Mouse (Mus musculus): ENCODE data around the gene Dusp2. TPM values are rescaled to one million over a fixed set of nuclear protein-coding genes. Genes with fewer than 3 reads are reported as not detected.

Gene Dusp2
- polyA plus RNA-seq, 1 experiment from 2014 or later, result 4.4 TPM

DNA sequence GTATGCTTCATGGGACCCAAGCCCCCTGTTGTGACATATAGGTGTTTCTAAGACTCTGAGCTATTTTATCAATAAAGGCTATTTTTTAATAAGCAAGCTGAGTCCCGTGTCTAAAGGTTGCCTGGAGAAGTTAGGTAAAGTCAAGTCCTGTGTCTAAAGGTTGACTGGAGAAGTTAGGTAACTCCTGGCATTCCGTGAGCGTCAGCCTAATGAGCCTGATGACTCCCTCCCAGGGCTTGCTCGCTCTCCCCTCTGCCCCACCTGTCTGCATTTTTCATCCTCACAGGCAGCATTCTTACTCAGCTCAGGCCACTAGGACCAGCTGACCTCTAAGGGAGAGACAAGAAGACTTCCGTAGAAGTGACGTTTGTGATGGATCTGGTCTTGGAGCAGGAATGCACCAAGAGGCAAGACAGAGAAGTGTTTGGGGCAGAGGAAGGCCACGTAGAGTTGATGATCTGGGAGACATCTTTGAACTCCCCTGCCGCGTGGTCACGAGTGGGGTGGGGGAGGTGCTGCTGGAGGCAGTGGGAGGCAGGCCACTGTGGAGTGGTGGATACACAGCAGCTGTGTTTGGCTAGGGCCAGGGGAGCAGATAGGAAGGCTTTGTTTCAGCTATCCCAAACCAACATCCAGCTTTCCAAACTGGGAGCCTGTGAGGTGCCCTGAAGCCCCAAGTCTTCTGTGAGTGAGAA, 31.3 kb downstream of the Dusp2 start:
- Histone ChIP-seq H3K4me2 (no peak overlapping the region), H3K27me3 (ENCODE audit: control insufficient read depth, insufficient read depth, low read length) (peaks cover 34% of the 10 kb centered on the region), H3K4me3 (ENCODE audit: low read depth, low read length) (no peak overlapping the region), H3K4me1 (ENCODE audit: control insufficient read depth, insufficient read depth, low read length) (peaks cover 7% of the 10 kb centered on the region), H3K9ac (ENCODE audit: low read length) (no peak overlapping the region), H3K9me3 (ENCODE audit: control insufficient read depth, low read length) (no peaks in the 10 kb centered on the region), H3K36me3 (ENCODE audit: control insufficient read depth, insufficient read depth, low read length) (no peaks in the 10 kb centered on the region), H3K27ac (ENCODE audit: low read depth, low read length) (no peak overlapping the region)
- WGBS, result 79% methylated on average over 10 of the region's 10 CpGs
- ATAC-seq (ENCODE audit: low FRiP score), result no peak
- no peak for DNase-seq (ENCODE audit: low spot score, missing footprints)

DNA sequence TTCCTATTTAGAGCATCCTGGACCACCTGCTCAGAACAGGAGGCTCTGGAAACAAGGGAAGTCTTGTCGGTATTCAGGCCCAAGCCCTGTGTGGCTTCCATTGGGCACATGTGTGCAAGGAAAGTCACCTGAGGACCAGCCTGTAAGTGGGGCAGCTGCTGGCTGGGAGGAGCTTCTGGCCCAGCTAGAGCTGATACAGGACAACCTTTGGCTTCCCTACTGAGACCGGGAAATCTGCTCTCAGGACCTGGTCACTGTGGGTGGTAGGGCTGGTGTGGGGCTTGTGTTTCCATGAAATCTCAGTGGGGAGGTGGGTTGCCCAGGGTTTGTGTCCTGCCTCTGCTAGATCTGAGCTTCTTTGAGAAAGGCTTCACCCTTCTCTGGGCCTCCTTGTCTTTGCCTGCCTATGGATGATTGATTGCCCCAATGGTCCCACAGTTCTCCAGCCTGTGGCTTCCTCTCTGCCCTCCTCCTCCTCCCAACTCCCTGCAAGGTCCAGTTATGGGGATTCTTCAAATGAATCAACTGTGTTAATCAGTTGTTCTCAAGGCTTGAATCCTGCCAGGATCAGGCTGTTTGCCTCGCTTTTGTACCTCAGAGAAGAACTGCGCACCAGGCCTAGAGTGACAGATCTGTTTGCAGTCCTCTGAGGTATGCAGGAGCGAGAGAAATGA, 33.9 kb downstream of the Dusp2 start:
- Histone ChIP-seq H3K4me3 (ENCODE audit: low read depth, low read length) (no peak overlapping the region), H3K27ac (ENCODE audit: low read depth, low read length) (no peak overlapping the region), H3K27me3 (ENCODE audit: control insufficient read depth, insufficient read depth, low read length) (peaks cover 10% of the 10 kb centered on the region), H3K9me3 (ENCODE audit: control insufficient read depth, low read length) (no peaks in the 10 kb centered on the region), H3K4me1 (ENCODE audit: control insufficient read depth, insufficient read depth, low read length) (no peaks in the 10 kb centered on the region), H3K4me2 (no peak overlapping the region), H3K36me3 (ENCODE audit: control insufficient read depth, insufficient read depth, low read length) (no peaks in the 10 kb centered on the region), H3K9ac (ENCODE audit: low read length) (no peak overlapping the region)
- DNase-seq (ENCODE audit: low spot score, missing footprints) (no peak), ATAC-seq (ENCODE audit: low FRiP score) (no peak)
- 79% methylated on average over 5 of the region's 5 CpGs for WGBS

DNA sequence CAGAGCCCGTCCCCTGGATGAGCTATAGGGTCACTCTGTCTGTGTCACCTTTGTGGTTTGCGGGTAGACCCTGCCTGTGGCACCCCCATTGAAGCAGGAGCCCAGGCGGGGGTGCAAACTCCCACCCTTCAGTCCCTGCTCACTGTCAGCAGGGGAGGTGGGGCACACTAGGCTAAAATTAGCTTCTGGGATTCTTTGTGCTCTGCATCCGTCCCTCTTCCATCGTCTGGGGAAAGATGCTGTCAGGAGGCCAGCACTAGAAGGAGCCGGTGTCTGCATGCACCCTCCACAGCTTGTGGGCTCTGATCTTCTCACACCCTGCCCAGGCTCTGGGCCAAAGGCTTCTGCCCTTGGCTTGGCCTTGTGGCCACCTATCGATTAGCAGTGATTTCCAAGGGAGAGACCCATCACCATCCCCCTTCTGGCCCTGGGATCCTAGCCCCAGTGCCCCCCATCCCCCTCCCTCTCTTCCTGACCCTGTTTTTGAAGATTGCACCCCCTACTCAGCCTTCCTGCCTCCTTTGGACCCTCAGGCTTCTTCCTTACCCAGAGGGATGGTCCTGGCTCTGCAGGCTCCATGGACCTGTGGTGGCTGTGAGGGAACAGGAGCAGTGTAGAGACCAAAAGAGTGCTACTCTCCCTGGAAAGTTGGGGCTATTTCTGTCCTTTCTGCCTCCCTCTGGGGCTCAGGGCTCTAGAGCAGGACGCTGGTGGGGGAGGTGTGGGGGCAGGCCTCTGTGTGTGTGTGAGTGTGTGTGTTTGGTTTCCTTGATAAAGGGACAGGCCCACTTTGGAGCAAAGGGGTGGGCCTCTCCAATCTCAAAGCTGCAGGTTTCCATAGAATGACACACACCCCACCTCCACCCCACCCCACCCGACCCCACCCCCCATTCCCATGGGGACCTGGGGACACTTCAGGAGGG, 34.9 kb downstream of the Dusp2 start:
- WGBS, result 59% methylated on average over 9 of the region's 9 CpGs
- Histone ChIP-seq H3K27me3 (ENCODE audit: control insufficient read depth, insufficient read depth, low read length) (peaks cover under 1% of the 10 kb centered on the region), H3K4me2 (0 out of 2 replicates have a peak overlapping the region, but pooled peaks have one; percentile 4), H3K4me3 (ENCODE audit: low read depth, low read length) (no peak overlapping the region), H3K4me1 (ENCODE audit: control insufficient read depth, insufficient read depth, low read length) (no peaks in the 10 kb centered on the region), H3K27ac (ENCODE audit: low read depth, low read length) (no peak overlapping the region), H3K36me3 (ENCODE audit: control insufficient read depth, insufficient read depth, low read length) (no peaks in the 10 kb centered on the region), H3K9ac (ENCODE audit: low read length) (no peak overlapping the region), H3K9me3 (ENCODE audit: control insufficient read depth, low read length) (no peaks in the 10 kb centered on the region)
- 0 out of 2 replicates have a peak, but pooled peaks have one; percentile 40 for ATAC-seq (ENCODE audit: low FRiP score)
- DNase-seq (ENCODE audit: low spot score, missing footprints), result no peak

DNA sequence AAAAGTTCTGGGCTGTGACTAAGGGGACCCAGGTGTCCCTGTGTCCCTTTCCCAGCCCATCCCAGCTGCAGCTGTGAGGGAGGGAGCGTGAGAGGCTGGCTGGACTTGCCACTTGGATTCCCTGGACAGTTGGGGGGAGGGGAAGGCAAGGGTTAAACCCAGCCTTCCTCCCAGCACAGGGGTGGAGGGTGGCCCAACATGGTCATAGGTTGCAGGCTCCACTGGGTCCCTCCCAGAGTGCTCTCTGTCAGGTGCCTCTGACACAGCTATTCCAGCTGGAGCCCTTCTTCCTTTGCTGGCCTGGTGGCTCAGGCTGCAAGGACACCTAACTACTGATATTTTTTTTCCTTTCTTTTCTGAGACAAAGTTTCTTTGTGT, 35.5 kb downstream of the Dusp2 start:
- no peaks in the 10 kb centered on the region for H3K27me3 ChIP-seq (ENCODE audit: control insufficient read depth, insufficient read depth, low read length)
- H3K4me3 ChIP-seq (ENCODE audit: low read depth, low read length), result no peak overlapping the region
- no peaks in the 10 kb centered on the region for H3K9me3 ChIP-seq (ENCODE audit: control insufficient read depth, low read length)
- H3K4me1 ChIP-seq (ENCODE audit: control insufficient read depth, insufficient read depth, low read length), result no peaks in the 10 kb centered on the region
- no peak overlapping the region for H3K4me2 ChIP-seq
- ATAC-seq (ENCODE audit: low FRiP score), result no peak
- no peak for DNase-seq (ENCODE audit: low spot score, missing footprints)
- H3K36me3 ChIP-seq (ENCODE audit: control insufficient read depth, insufficient read depth, low read length), result no peaks in the 10 kb centered on the region
- 67% methylated on average over 1 of the region's 1 CpGs for WGBS
- no peak overlapping the region for H3K9ac ChIP-seq (ENCODE audit: low read length)
- H3K27ac ChIP-seq (ENCODE audit: low read depth, low read length), result no peak overlapping the region

DNA sequence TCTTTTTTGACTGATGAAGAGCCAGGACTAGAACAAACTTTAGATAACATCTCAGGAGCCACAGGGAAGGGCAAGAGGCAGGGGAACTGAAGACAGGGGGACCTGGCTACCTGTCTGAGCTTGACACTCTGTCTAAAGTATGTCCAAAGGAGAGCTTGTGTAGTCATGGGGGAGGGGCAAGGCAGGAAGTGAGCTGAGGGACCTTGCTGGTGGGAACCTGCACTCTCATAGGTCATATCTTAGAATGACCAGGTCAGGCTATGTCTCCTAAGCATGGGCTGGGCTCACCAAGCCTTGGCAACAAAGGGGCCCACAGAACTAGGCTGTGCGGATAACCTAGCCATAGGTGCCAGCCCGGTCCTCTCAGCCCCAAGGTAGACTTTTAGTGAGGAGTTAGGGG, 36.1 kb downstream of the Dusp2 start:
- DNase-seq (ENCODE audit: low spot score, missing footprints) (no peak), ATAC-seq (ENCODE audit: low FRiP score) (no peak)
- WGBS, result 90% methylated on average over 2 of the region's 2 CpGs
- H3K4me3 ChIP-seq (ENCODE audit: low read depth, low read length), result no peak overlapping the region
- H3K27me3 ChIP-seq (ENCODE audit: control insufficient read depth, insufficient read depth, low read length), result no peaks in the 10 kb centered on the region
- H3K9ac ChIP-seq (ENCODE audit: low read length), result no peak overlapping the region
- H3K4me2 ChIP-seq, result no peak overlapping the region
- no peak overlapping the region for H3K27ac ChIP-seq (ENCODE audit: low read depth, low read length)
- no peaks in the 10 kb centered on the region for H3K4me1 ChIP-seq (ENCODE audit: control insufficient read depth, insufficient read depth, low read length)
- H3K9me3 ChIP-seq (ENCODE audit: control insufficient read depth, low read length), result no peaks in the 10 kb centered on the region
- H3K36me3 ChIP-seq (ENCODE audit: control insufficient read depth, insufficient read depth, low read length), result no peaks in the 10 kb centered on the region

DNA sequence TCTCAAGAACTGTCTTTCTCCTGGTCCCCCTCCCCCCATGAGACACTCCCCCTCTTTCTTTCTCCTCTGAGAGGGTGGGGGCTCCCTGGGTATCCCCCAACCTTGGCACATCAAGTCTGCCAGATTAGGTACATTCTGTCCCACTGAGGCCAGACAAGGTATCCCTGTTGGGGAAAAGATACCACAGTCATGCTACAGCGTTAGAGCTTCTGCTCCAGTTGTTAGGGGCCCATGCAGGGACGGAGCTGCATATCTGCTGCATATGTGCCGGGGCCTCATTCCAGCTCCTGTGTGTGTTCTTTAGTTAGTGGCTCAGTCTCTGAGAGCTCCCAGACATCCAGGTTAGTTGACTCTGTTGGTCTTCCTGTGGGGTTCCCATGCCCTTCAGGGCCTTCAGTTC, 38.2 kb downstream of the Dusp2 start:
- no peaks in the 10 kb centered on the region for H3K27me3 ChIP-seq (ENCODE audit: control insufficient read depth, insufficient read depth, low read length)
- H3K36me3 ChIP-seq (ENCODE audit: control insufficient read depth, insufficient read depth, low read length), result no peaks in the 10 kb centered on the region
- ATAC-seq (ENCODE audit: low FRiP score) (no peak), DNase-seq (ENCODE audit: low spot score, missing footprints) (no peak)
- H3K4me2 ChIP-seq, result no peak overlapping the region
- 92% methylated on average over 3 of the region's 3 CpGs for WGBS
- H3K4me1 ChIP-seq (ENCODE audit: control insufficient read depth, insufficient read depth, low read length), result peaks cover 7% of the 10 kb centered on the region; the same call in 1 of the 2 replicates
- H3K4me3 ChIP-seq (ENCODE audit: low read depth, low read length), result no peak overlapping the region
- H3K27ac ChIP-seq (ENCODE audit: low read depth, low read length), result no peak overlapping the region; the same call in 1 of the 2 replicates
- H3K9me3 ChIP-seq (ENCODE audit: control insufficient read depth, low read length), result no peaks in the 10 kb centered on the region
- H3K9ac ChIP-seq (ENCODE audit: low read length), result no peak overlapping the region

DNA sequence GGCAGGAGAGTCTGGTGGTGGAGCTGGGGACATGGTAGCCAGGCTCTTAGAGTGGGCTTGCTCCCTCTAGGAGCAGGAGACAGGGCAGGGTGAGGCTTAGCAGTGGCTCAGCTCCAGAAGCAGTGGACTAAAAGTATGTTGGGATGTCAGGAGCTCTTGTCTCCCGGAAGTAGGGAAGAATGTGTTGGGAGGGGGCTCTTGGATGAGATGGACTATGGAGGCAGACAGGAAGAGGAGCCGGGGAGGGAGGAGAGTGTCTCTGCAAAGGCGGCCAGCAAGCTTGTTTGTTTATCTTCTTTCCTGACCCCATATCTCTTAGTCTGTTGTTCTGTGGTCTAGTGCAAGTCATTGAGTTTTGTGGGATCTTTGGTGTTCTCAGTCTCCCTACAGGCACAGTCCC, 39.1 kb downstream of the Dusp2 start:
- Histone ChIP-seq H3K9ac (ENCODE audit: low read length) (no peak overlapping the region), H3K27ac (ENCODE audit: low read depth, low read length) (no peak overlapping the region)
- no peak for ATAC-seq (ENCODE audit: low FRiP score)

DNA sequence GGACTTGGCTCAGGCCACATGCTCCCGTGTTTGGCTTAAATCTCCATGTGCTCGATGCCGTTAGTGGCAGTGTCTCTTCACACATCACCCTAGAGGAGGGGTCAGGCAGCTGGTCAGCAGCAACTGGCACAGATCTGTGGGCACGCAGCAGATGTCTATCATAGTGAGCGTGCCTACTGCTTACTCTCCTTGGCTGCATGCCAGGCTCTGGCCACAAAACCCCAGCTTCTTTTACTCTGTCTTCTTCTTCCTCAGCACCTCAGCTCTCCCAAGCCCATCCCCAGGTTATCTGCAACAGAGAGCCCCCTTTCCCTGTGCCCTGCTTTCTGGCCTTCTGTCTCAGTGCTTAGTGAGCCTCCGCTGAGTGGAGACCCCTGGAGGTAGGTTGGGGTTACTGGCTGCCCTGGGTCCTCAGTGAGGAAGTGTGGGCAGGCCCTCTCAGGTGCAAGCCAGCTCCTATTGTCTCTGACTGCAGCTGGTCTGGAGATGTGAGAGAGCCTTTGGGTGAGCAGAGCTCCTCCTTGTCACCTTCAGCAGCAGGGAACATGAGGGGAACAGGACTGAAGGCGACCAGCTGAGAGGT, 39.9 kb downstream of the Dusp2 start:
- no peak for ATAC-seq (ENCODE audit: low FRiP score)

More for the DNA sequence above, 39.1 kb downstream of the Dusp2 start:
- DNase-seq (ENCODE audit: low spot score, missing footprints), result no peak
- Histone ChIP-seq H3K36me3 (ENCODE audit: control insufficient read depth, insufficient read depth, low read length) (no peaks in the 10 kb centered on the region), H3K4me2 (no peak overlapping the region), H3K4me3 (ENCODE audit: low read depth, low read length) (no peak overlapping the region), H3K4me1 (ENCODE audit: control insufficient read depth, insufficient read depth, low read length) (peaks cover 7% of the 10 kb centered on the region; the same call in 1 of the 2 replicates), H3K9me3 (ENCODE audit: control insufficient read depth, low read length) (no peaks in the 10 kb centered on the region), H3K27me3 (ENCODE audit: control insufficient read depth, insufficient read depth, low read length) (no peaks in the 10 kb centered on the region)
- 67% methylated on average over 3 of the region's 3 CpGs for WGBS

More for the DNA sequence above, 39.9 kb downstream of the Dusp2 start:
- H3K4me1 ChIP-seq (ENCODE audit: control insufficient read depth, insufficient read depth, low read length), result peaks cover 7% of the 10 kb centered on the region; the same call in 1 of the 2 replicates
- H3K27ac ChIP-seq (ENCODE audit: low read depth, low read length), result no peak overlapping the region
- no peak overlapping the region for H3K9ac ChIP-seq (ENCODE audit: low read length)
- H3K9me3 ChIP-seq (ENCODE audit: control insufficient read depth, low read length), result no peaks in the 10 kb centered on the region
- WGBS, result 53% methylated on average over 7 of the region's 7 CpGs
- H3K4me2 ChIP-seq, result no peak overlapping the region
- H3K27me3 ChIP-seq (ENCODE audit: control insufficient read depth, insufficient read depth, low read length), result no peaks in the 10 kb centered on the region
- H3K4me3 ChIP-seq (ENCODE audit: low read depth, low read length), result no peak overlapping the region
- DNase-seq (ENCODE audit: low spot score, missing footprints), result no peak
- no peaks in the 10 kb centered on the region for H3K36me3 ChIP-seq (ENCODE audit: control insufficient read depth, insufficient read depth, low read length)
